Mouse (Mus musculus) erythroblast, embryonic 14.5 days (primary cell): ENCODE results near the gene 6330403K07Rik. TPM values are rescaled to one million over a fixed set of nuclear protein-coding genes. Genes with fewer than 3 reads are reported as not detected.

Experiments used
- H3K27me3 ChIP-seq: 2 replicates; pipeline ENCODE4 v1.6.1; 2012; ENCODE audit warnings: inconsistent platforms; ENCODE audit not compliant: control insufficient read depth
- H3K36me3 ChIP-seq: 2 replicates; pipeline ENCODE4 v1.6.1; 2012; ENCODE audit warnings: mild to moderate bottlenecking, inconsistent platforms; ENCODE audit not compliant: control insufficient read depth
- H3K4me1 ChIP-seq: 2 replicates; pipeline ENCODE4 v1.6.1; 2012; ENCODE audit warnings: inconsistent platforms; ENCODE audit not compliant: control insufficient read depth
- H3K4me3 ChIP-seq: replicated peaks from 2 replicates; pipeline ENCODE3; 2012; ENCODE audit warnings: moderate library complexity, mild to moderate bottlenecking, inconsistent platforms
- H3K9me3 ChIP-seq: 2 replicates; pipeline ENCODE4 v1.6.1; 2012; ENCODE audit warnings: low read length, inconsistent platforms, mixed read lengths; ENCODE audit not compliant: control insufficient read depth
- GATA1 ChIP-seq: IDR thresholded peaks from 2 replicates; pipeline ENCODE4 v1.6.1; 2012; ENCODE audit warnings: low read length, inconsistent platforms, mixed read lengths
- TAL1 ChIP-seq: IDR thresholded peaks from 3 replicates; pipeline ENCODE4 v1.6.1; 2012; ENCODE audit warnings: low read length, inconsistent platforms, mixed read lengths
- polyA plus RNA-seq: library from polyadenylated mRNA; stranded (reverse); fragments of >175 nt; gene quantifications from 2 replicates; pipeline ENCODE4 v1.2.3, GENCODE M21; 2012

The 6330403K07Rik gene
- polyA plus RNA-seq, 1 experiment: 0.02 TPM

- H3K9me3 ChIP-seq: no peaks in the 10 kb centered on the region
- peak within 1 kb of the TSS; percentile 93 for H3K4me3 ChIP-seq
- H3K36me3 ChIP-seq: peaks cover 56% of the 10 kb centered on the region
- TF ChIP-seq TAL1 (no peak), GATA1 (no peak)
- H3K4me1 ChIP-seq: peaks cover 51% of the 10 kb centered on the region
- no peaks in the 10 kb centered on the region for H3K27me3 ChIP-seq
These were observed 13.9 kb downstream of the 6330403K07Rik start, which contains the start of the genes Mis12 and Derl2 for GRCm38 (mm10) chr11:71019201-71020068. TSS of gene Mis12 (plus strand) at chr11:71019611. TSS of gene Derl2 (minus strand) at chr11:71019841.

- Histone ChIP-seq H3K27me3 (no peaks in the 10 kb centered on the region), H3K4me3 (peak overlapping the region; percentile 93), H3K9me3 (no peaks in the 10 kb centered on the region), H3K4me1 (peaks cover 50% of the 10 kb centered on the region), H3K36me3 (peaks cover 56% of the 10 kb centered on the region)
- TF ChIP-seq GATA1: no peak
- TF ChIP-seq TAL1: no peak
These were observed 14.7 kb downstream of the 6330403K07Rik start for GRCm38 (mm10) chr11:71018416-71019200.

GRCm38 (mm10) chr11:71017051-71017450 is 16.3 kb downstream of the 6330403K07Rik start:
- Histone ChIP-seq H3K27me3 (no peaks in the 10 kb centered on the region), H3K4me1 (peaks cover 40% of the 10 kb centered on the region), H3K4me3 (no peak overlapping the region), H3K9me3 (no peaks in the 10 kb centered on the region), H3K36me3 (peaks cover 54% of the 10 kb centered on the region)
- no peak for TF ChIP-seq GATA1
- no peak for TF ChIP-seq TAL1

- Histone ChIP-seq H3K4me3 (no peak overlapping the region), H3K9me3 (no peaks in the 10 kb centered on the region), H3K27me3 (no peaks in the 10 kb centered on the region), H3K4me1 (peaks cover 17% of the 10 kb centered on the region), H3K36me3 (peaks cover 75% of the 10 kb centered on the region)
- no peak for TF ChIP-seq TAL1
- no peak for TF ChIP-seq GATA1
These were observed 20.6 kb downstream of the 6330403K07Rik start for GRCm38 (mm10) chr11:71012743-71013142.

- no peak overlapping the region for H3K4me3 ChIP-seq
- H3K4me1 ChIP-seq: peaks cover 20% of the 10 kb centered on the region
- H3K36me3 ChIP-seq: peaks cover 58% of the 10 kb centered on the region
- TF ChIP-seq GATA1: no peak
- no peak for TF ChIP-seq TAL1
- no peaks in the 10 kb centered on the region for H3K27me3 ChIP-seq
- H3K9me3 ChIP-seq: no peaks in the 10 kb centered on the region
These were observed 25.0 kb downstream of the 6330403K07Rik start for GRCm38 (mm10) chr11:71008321-71008720.

- Histone ChIP-seq H3K36me3 (peaks cover 55% of the 10 kb centered on the region), H3K4me1 (peaks cover 25% of the 10 kb centered on the region), H3K9me3 (no peaks in the 10 kb centered on the region), H3K27me3 (no peaks in the 10 kb centered on the region), H3K4me3 (no peak overlapping the region)
- TF ChIP-seq GATA1: no peak
- TF ChIP-seq TAL1: no peak
These were observed 25.5 kb downstream of the 6330403K07Rik start for GRCm38 (mm10) chr11:71007831-71008230.

GRCm38 (mm10) chr11:71007026-71007425 is 26.3 kb downstream of the 6330403K07Rik start:
- no peaks in the 10 kb centered on the region for H3K9me3 ChIP-seq
- TF ChIP-seq GATA1 (no peak), TAL1 (no peak)
- no peaks in the 10 kb centered on the region for H3K27me3 ChIP-seq
- no peak overlapping the region for H3K4me3 ChIP-seq
- H3K4me1 ChIP-seq: peaks cover 32% of the 10 kb centered on the region
- peaks cover 47% of the 10 kb centered on the region for H3K36me3 ChIP-seq

GRCm38 (mm10) chr11:71005046-71005445 is 28.3 kb downstream of the 6330403K07Rik start:
- H3K4me3 ChIP-seq: peak overlapping the region; percentile 90
- no peaks in the 10 kb centered on the region for H3K27me3 ChIP-seq
- H3K9me3 ChIP-seq: no peaks in the 10 kb centered on the region
- H3K4me1 ChIP-seq: peaks cover 34% of the 10 kb centered on the region
- TF ChIP-seq TAL1 (no peak), GATA1 (no peak)
- H3K36me3 ChIP-seq: peaks cover 38% of the 10 kb centered on the region

- TF ChIP-seq TAL1 (no peak), GATA1 (no peak)
These were observed 29.0 kb downstream of the 6330403K07Rik start, which contains the start of gene Dhx33 for GRCm38 (mm10) chr11:71004316-71004773. TSS of gene Dhx33 (minus strand) at chr11:71004437.

More at GRCm38 (mm10) chr11:71004316-71004773, 29.0 kb downstream of the 6330403K07Rik start, which contains the start of gene Dhx33:
- peaks cover 34% of the 10 kb centered on the region for H3K4me1 ChIP-seq
- peak within 1 kb of the TSS; percentile 90 for H3K4me3 ChIP-seq
- H3K9me3 ChIP-seq: no peaks in the 10 kb centered on the region
- no peaks in the 10 kb centered on the region for H3K27me3 ChIP-seq
- peaks cover 38% of the 10 kb centered on the region for H3K36me3 ChIP-seq
